Mouse (Mus musculus): ENCODE measurements around the gene Gm26558.
A peak's percentile ranks its signal among the peaks of the same experiment; 100 is the strongest.

Gene Gm26558

GRCm38 (mm10) chr2:70661715-70662495 lies at the start of gene Gm26558:
Gene Gm26558 (minus strand): TSS chr2:70662108.
- no peak for DNase-seq (ENCODE audit: low spot score)

GRCm38 (mm10) chr2:70710878-70711277 lies 49.0 kb upstream of the Gm26558 start:
- DNase-seq (ENCODE audit: low spot score) = no peak

GRCm38 (mm10) chr2:70710236-70710635 lies 48.3 kb upstream of the Gm26558 start:
- no peak for DNase-seq (ENCODE audit: low spot score)

- DNase-seq (ENCODE audit: low spot score) = no peak
Observed at GRCm38 (mm10) chr2:70708986-70709730, 47.2 kb upstream of the Gm26558 start.

- no peak for DNase-seq (ENCODE audit: low spot score)
Observed at GRCm38 (mm10) chr2:70702403-70702802, 40.5 kb upstream of the Gm26558 start.

- DNase-seq (ENCODE audit: low spot score) = no peak
Observed at GRCm38 (mm10) chr2:70701571-70701970, 39.7 kb upstream of the Gm26558 start.

GRCm38 (mm10) chr2:70700851-70701250 lies 38.9 kb upstream of the Gm26558 start:
- no peak for DNase-seq (ENCODE audit: low spot score)

- DNase-seq (ENCODE audit: low spot score) = no peak
Observed at GRCm38 (mm10) chr2:70695712-70696111, 33.8 kb upstream of the Gm26558 start.

- DNase-seq (ENCODE audit: low spot score) = no peak
Observed at GRCm38 (mm10) chr2:70690195-70690594, 28.3 kb upstream of the Gm26558 start.

- DNase-seq (ENCODE audit: low spot score) = no peak
Observed at GRCm38 (mm10) chr2:70688454-70689078, 26.7 kb upstream of the Gm26558 start.

- no peak for DNase-seq (ENCODE audit: low spot score)
Observed at GRCm38 (mm10) chr2:70682324-70682723, 20.4 kb upstream of the Gm26558 start.

GRCm38 (mm10) chr2:70673445-70674126 lies 11.7 kb upstream of the Gm26558 start:
- no peak for DNase-seq (ENCODE audit: low spot score)

GRCm38 (mm10) chr2:70672476-70672875 lies 10.6 kb upstream of the Gm26558 start:
- no peak for DNase-seq (ENCODE audit: low spot score)

- no peak for DNase-seq (ENCODE audit: low spot score)
Observed at GRCm38 (mm10) chr2:70669896-70670295, 8.0 kb upstream of the Gm26558 start.

GRCm38 (mm10) chr2:70669241-70669640 lies 7.3 kb upstream of the Gm26558 start:
- no peak for DNase-seq (ENCODE audit: low spot score)

GRCm38 (mm10) chr2:70667016-70667415 lies 5.1 kb upstream of the Gm26558 start:
- no peak for DNase-seq (ENCODE audit: low spot score)

GRCm38 (mm10) chr2:70663764-70664163 lies 1.9 kb upstream of the Gm26558 start:
- DNase-seq (ENCODE audit: low spot score) = no peak

GRCm38 (mm10) chr2:70660887-70661714 lies 807 bp downstream of the Gm26558 start, which contains the start of gene Gorasp2:
Gene Gorasp2 (plus strand): TSS chr2:70661576.
- peak; percentile 96 for DNase-seq (ENCODE audit: low spot score)

- no peak for DNase-seq (ENCODE audit: low spot score)
Observed at GRCm38 (mm10) chr2:70657083-70657482, 4.8 kb downstream of the Gm26558 start.

GRCm38 (mm10) chr2:70651820-70652219 lies 10.1 kb downstream of the Gm26558 start:
- DNase-seq (ENCODE audit: low spot score) = no peak

- DNase-seq (ENCODE audit: low spot score) = no peak
Observed at GRCm38 (mm10) chr2:70649471-70649870, 12.4 kb downstream of the Gm26558 start.
